Mouse (Mus musculus): ENCODE measurements around the gene Mast3. TPM values are rescaled to one million over a fixed set of nuclear protein-coding genes. Genes with fewer than 3 reads are reported as not detected.

Gene Mast3
- polyA plus RNA-seq, 1 experiment from 2014 or later, result 9.4 TPM

DNA sequence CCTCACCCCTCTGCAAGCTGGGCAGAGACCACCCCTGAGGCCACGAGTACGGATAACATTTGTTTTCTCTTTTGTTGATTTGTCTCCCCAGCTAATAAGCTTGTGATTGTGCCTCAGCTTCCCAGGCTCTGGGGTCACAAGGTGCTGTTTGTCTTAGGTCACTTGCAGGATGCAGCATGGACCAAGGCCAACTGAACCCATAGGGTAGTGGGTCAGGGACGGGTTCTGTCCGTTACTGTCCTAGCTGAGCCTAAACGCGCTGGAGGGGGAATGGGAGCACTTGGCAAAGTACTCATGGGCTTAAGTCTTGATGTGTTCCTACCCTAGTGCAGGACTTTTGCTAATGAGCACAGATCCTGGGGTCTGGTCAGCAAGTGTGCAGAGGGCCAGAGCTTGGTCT lies 37.4 kb downstream of the Mast3 start:
- Histone ChIP-seq H3K9me3 (ENCODE audit: control insufficient read depth, low read length) (no peaks in the 10 kb centered on the region), H3K4me1 (ENCODE audit: control insufficient read depth in 2 of 2, insufficient read depth in 2 of 2, low read length in 2 of 2) (peaks cover 11 to 18% of the 10 kb centered on the region in 2 experiments; a peak in 3 of 4 replicates), H3K27me3 (ENCODE audit: control insufficient read depth, insufficient read depth, low read length) (no peaks in the 10 kb centered on the region), H3K27ac (replicated peaks in 1 of 2; ENCODE audit: control insufficient read depth in 1 of 2, insufficient read depth in 1 of 2, low read depth in 2 of 2, low read length in 2 of 2) (no peak overlapping the region), H3K9ac (ENCODE audit: low read length) (no peak overlapping the region), H3K36me3 (ENCODE audit: control insufficient read depth, insufficient read depth, low read length) (peaks cover 46% of the 10 kb centered on the region), H3K4me3 (ENCODE audit: control insufficient read depth in 1 of 2, insufficient read depth in 1 of 2, low read depth in 1 of 2, low read length in 2 of 2) (no peak overlapping the region), H3K4me2 (ENCODE audit: low read length) (no peak overlapping the region)
- WGBS, result 87% methylated on average over 6 of the region's 6 CpGs
- ATAC-seq (ENCODE audit: insufficient number of reproducible peaks, insufficient read depth, low FRiP score, low read depth), result no peak

DNA sequence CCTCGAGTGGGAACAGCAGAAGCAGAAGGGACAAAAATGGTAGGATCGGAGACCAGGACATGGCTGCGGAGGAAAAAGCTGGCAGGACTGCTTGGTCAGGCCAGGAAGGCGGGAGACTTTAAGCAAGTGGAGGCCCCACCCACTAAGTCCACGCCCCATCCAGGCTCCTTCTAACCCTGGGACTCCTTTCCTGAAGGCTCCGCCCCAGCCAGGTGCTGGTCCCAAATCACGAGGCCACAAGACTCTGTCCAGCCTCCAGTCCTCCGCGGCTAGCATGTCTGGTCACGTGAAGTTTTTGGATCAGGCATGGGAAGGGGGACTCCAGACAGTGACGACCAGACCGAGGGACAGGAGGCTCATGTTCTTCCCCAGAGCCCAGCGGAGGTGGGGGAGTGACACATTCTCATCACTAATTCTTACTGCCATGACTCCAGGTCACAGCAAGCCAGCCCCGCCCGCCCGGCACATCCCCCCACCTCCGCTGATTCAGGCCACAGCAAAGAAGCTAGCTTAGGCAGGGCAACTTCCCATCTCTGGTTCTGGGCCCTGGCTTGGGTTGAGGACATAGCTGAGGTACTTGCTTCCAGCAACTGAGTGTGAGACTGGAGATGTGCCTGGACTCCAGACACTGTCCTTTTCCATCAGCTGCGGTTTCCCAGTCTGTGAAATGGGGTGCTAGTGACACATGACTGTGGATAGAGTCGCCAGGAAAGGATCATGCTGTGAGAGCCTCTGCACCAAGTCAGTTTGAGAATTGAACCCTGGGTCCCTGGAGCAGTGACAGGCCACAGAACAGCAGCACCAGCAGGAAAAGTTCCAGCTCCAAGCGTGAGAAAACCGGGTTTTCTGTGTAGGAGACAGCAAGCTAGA lies 38.0 kb downstream of the Mast3 start:
- Histone ChIP-seq H3K9me3 (ENCODE audit: control insufficient read depth, low read length) (no peaks in the 10 kb centered on the region), H3K27me3 (ENCODE audit: control insufficient read depth, insufficient read depth, low read length) (no peaks in the 10 kb centered on the region), H3K4me1 (ENCODE audit: control insufficient read depth in 2 of 2, insufficient read depth in 2 of 2, low read length in 2 of 2) (peaks cover 11 to 18% of the 10 kb centered on the region in 2 experiments; a peak in 3 of 4 replicates), H3K4me2 (ENCODE audit: low read length) (peak overlapping the region; percentile 82), H3K9ac (ENCODE audit: low read length) (peak overlapping the region; percentile 71), H3K4me3 (ENCODE audit: control insufficient read depth in 1 of 2, insufficient read depth in 1 of 2, low read depth in 1 of 2, low read length in 2 of 2) (peak overlapping the region; percentile 46 to 49), H3K36me3 (ENCODE audit: control insufficient read depth, insufficient read depth, low read length) (peaks cover 39% of the 10 kb centered on the region), H3K27ac (replicated peaks in 1 of 2; ENCODE audit: control insufficient read depth in 1 of 2, insufficient read depth in 1 of 2, low read depth in 2 of 2, low read length in 2 of 2) (no peak overlapping the region)
- WGBS, result 9% methylated on average over 21 of the region's 21 CpGs
- peak; percentile 22; the same call in 1 of the 2 replicates for ATAC-seq (ENCODE audit: insufficient number of reproducible peaks, insufficient read depth, low FRiP score, low read depth)

DNA sequence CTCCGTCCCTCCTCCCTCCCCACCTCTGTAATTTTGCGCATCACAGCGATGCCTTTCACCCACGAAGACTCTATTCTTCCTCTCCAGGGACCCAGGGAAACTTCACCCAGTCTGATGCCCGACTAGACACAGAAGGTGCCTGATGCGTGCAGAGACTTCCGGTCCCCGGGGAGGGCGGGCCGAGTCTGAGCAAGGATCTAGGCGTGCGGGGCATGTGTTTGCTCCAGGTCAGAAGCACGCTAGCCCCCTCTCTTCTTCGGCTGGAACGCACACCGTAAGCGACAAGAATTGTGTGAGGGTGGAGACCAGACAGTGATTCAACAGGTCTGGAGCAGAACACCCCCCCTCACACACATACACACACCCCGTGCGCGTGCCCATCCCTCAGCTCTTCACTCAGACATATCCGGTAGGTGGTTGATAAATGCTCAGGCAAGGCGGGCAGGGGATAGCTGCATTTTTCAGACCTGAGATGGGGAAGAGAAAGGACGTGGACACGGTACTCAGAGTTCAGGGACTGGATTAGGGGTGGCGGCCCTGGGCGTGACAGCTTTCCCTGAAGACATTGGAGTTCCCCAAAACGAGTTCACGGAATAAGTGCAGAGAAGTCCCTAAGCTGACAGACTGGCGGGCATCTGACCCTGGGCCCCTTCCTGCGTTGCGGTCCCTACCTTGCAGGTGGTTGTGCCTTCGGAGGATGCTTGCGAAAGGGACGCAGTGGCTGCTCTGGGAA lies 38.9 kb downstream of the Mast3 start:
- H3K27me3 ChIP-seq (ENCODE audit: control insufficient read depth, insufficient read depth, low read length), result no peaks in the 10 kb centered on the region
- WGBS, result under 1% methylated on average over 34 of the region's 34 CpGs
- peak overlapping the region; percentile 71 for H3K9ac ChIP-seq (ENCODE audit: low read length)
- peaks cover 31% of the 10 kb centered on the region for H3K36me3 ChIP-seq (ENCODE audit: control insufficient read depth, insufficient read depth, low read length)
- H3K9me3 ChIP-seq (ENCODE audit: control insufficient read depth, low read length), result no peaks in the 10 kb centered on the region
- no peak for ATAC-seq (ENCODE audit: insufficient number of reproducible peaks, insufficient read depth, low FRiP score, low read depth)
- peak overlapping the region; percentile 82 for H3K4me2 ChIP-seq (ENCODE audit: low read length)
- peaks cover 13 to 18% of the 10 kb centered on the region in 2 experiments; a peak in 3 of 4 replicates for H3K4me1 ChIP-seq (ENCODE audit: control insufficient read depth in 2 of 2, insufficient read depth in 2 of 2, low read length in 2 of 2)
- H3K4me3 ChIP-seq (ENCODE audit: control insufficient read depth in 1 of 2, insufficient read depth in 1 of 2, low read depth in 1 of 2, low read length in 2 of 2), result peak overlapping the region; percentile 46 to 49
- H3K27ac ChIP-seq (replicated peaks in 1 of 2; ENCODE audit: control insufficient read depth in 1 of 2, insufficient read depth in 1 of 2, low read depth in 2 of 2, low read length in 2 of 2), result no peak overlapping the region

DNA sequence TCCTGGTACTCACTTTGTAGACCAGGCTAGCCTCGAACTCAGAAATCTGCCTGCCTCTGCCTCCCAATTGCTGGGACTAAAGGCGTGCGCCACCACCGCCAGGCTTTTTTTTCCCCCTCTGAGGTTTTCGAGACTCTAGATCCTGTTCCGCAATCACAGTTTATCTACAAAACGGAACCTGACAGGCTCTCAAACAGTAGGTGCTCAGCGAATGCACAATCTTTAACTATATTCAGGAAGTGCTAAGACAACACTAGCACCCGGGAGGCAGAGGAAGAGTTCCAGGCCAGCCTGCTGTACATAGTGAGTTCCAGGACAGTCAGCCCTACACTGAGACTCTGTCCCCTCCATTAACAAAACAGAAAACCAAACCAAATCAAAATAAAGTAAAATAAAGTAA lies 39.5 kb downstream of the Mast3 start:
- 74% methylated on average over 9 of the region's 9 CpGs for WGBS
- peaks cover 24% of the 10 kb centered on the region for H3K36me3 ChIP-seq (ENCODE audit: control insufficient read depth, insufficient read depth, low read length)
- no peak overlapping the region for H3K27ac ChIP-seq (replicated peaks in 1 of 2; ENCODE audit: control insufficient read depth in 1 of 2, insufficient read depth in 1 of 2, low read depth in 2 of 2, low read length in 2 of 2)
- no peaks in the 10 kb centered on the region for H3K27me3 ChIP-seq (ENCODE audit: control insufficient read depth, insufficient read depth, low read length)
- no peaks in the 10 kb centered on the region for H3K9me3 ChIP-seq (ENCODE audit: control insufficient read depth, low read length)
- H3K4me2 ChIP-seq (ENCODE audit: low read length), result peak overlapping the region; percentile 82
- peak overlapping the region; percentile 71 for H3K9ac ChIP-seq (ENCODE audit: low read length)
- peak overlapping the region in 1 of 2 experiments; percentile 49; a peak in 2 of 4 replicates for H3K4me3 ChIP-seq (ENCODE audit: control insufficient read depth in 1 of 2, insufficient read depth in 1 of 2, low read depth in 1 of 2, low read length in 2 of 2)
- no peak for ATAC-seq (ENCODE audit: insufficient number of reproducible peaks, insufficient read depth, low FRiP score, low read depth)
- peaks cover 13 to 19% of the 10 kb centered on the region in 2 experiments; a peak in 3 of 4 replicates for H3K4me1 ChIP-seq (ENCODE audit: control insufficient read depth in 2 of 2, insufficient read depth in 2 of 2, low read length in 2 of 2)

DNA sequence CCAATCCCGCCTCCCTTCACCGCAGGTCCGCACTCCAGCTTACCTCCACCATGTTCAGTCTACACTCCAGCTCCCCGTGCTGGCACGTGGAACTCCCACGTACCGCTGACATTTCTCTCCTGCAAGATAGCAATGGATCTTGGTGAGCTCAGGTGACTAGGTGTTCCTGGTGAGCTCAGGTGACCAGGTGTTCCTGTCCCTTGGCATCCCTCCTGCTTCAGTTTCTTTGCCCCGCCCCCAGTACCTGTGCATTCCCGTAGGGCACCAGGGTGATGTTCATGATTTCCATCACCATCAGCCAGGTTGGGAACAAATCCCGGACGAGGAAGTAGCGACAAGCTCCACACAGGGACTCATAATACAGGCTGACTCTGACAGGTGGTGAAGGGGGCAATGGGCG lies 40.2 kb downstream of the Mast3 start:
- Histone ChIP-seq H3K4me2 (ENCODE audit: low read length) (no peak overlapping the region), H3K36me3 (ENCODE audit: control insufficient read depth, insufficient read depth, low read length) (peaks cover 17% of the 10 kb centered on the region), H3K4me1 (ENCODE audit: control insufficient read depth in 2 of 2, insufficient read depth in 2 of 2, low read length in 2 of 2) (peaks cover 16 to 25% of the 10 kb centered on the region in 2 experiments), H3K27me3 (ENCODE audit: control insufficient read depth, insufficient read depth, low read length) (no peaks in the 10 kb centered on the region), H3K9ac (ENCODE audit: low read length) (no peak overlapping the region), H3K27ac (replicated peaks in 1 of 2; ENCODE audit: control insufficient read depth in 1 of 2, insufficient read depth in 1 of 2, low read depth in 2 of 2, low read length in 2 of 2) (no peak overlapping the region), H3K9me3 (ENCODE audit: control insufficient read depth, low read length) (no peaks in the 10 kb centered on the region), H3K4me3 (ENCODE audit: control insufficient read depth in 1 of 2, insufficient read depth in 1 of 2, low read depth in 1 of 2, low read length in 2 of 2) (no peak overlapping the region)
- 95% methylated on average over 13 of the region's 13 CpGs for WGBS
- ATAC-seq (ENCODE audit: insufficient number of reproducible peaks, insufficient read depth, low FRiP score, low read depth), result no peak

DNA sequence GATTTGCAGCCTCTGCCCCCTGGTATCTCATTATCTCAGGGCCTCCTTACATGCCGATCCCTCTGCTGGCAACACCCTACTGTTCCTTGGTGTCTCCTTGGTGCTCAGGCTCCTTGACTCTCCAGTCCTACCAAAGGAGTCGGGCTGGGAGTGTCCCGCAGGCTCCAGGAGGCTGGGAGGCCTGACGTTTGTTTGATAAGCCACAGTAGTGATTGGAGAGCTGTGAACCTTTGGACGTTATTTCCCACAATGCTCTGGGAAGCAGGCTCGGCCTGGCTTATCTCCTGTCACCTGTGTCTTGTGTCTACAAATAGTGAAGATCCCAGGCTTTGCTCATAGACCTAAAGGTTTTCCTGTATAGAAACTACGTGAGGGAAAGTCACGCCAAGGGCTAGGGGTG lies 40.8 kb downstream of the Mast3 start:
- Histone ChIP-seq H3K4me2 (ENCODE audit: low read length) (no peak overlapping the region), H3K27ac (replicated peaks in 1 of 2; ENCODE audit: control insufficient read depth in 1 of 2, insufficient read depth in 1 of 2, low read depth in 2 of 2, low read length in 2 of 2) (no peak overlapping the region), H3K4me3 (ENCODE audit: control insufficient read depth in 1 of 2, insufficient read depth in 1 of 2, low read depth in 1 of 2, low read length in 2 of 2) (no peak overlapping the region), H3K9ac (ENCODE audit: low read length) (no peak overlapping the region), H3K4me1 (ENCODE audit: control insufficient read depth in 2 of 2, insufficient read depth in 2 of 2, low read length in 2 of 2) (peaks cover 16 to 32% of the 10 kb centered on the region in 2 experiments), H3K27me3 (ENCODE audit: control insufficient read depth, insufficient read depth, low read length) (no peaks in the 10 kb centered on the region), H3K9me3 (ENCODE audit: control insufficient read depth, low read length) (no peaks in the 10 kb centered on the region), H3K36me3 (ENCODE audit: control insufficient read depth, insufficient read depth, low read length) (peaks cover 14% of the 10 kb centered on the region)
- no peak for ATAC-seq (ENCODE audit: insufficient number of reproducible peaks, insufficient read depth, low FRiP score, low read depth)
- 50% methylated on average over 8 of the region's 8 CpGs for WGBS

DNA sequence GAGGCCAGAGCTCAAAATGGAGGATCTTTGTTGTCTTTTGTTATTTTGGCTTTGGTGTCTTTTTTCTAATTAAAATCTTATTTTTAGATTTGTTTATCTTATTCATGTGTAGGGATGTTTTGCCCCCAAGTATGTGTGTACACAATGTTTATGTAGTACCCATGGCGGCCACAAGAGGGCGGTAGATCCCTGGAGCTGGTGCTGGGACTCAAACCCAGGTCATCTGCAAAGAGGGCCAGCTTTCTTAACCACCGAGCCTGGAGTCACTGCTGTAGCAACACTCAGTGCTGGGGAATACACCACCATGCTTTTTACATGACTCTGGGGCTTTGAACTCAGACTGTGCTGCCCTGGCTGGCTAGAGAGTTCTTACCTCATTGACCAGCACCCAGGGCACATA lies 41.5 kb downstream of the Mast3 start:
- Histone ChIP-seq H3K27ac (replicated peaks in 1 of 2; ENCODE audit: control insufficient read depth in 1 of 2, insufficient read depth in 1 of 2, low read depth in 2 of 2, low read length in 2 of 2) (no peak overlapping the region), H3K4me1 (ENCODE audit: control insufficient read depth in 2 of 2, insufficient read depth in 2 of 2, low read length in 2 of 2) (peaks cover 16 to 35% of the 10 kb centered on the region in 2 experiments), H3K36me3 (ENCODE audit: control insufficient read depth, insufficient read depth, low read length) (peaks cover 10% of the 10 kb centered on the region), H3K4me2 (ENCODE audit: low read length) (no peak overlapping the region), H3K9ac (ENCODE audit: low read length) (no peak overlapping the region), H3K9me3 (ENCODE audit: control insufficient read depth, low read length) (no peaks in the 10 kb centered on the region), H3K27me3 (ENCODE audit: control insufficient read depth, insufficient read depth, low read length) (no peaks in the 10 kb centered on the region), H3K4me3 (ENCODE audit: control insufficient read depth in 1 of 2, insufficient read depth in 1 of 2, low read depth in 1 of 2, low read length in 2 of 2) (no peak overlapping the region)
- WGBS, result 7% methylated on average over 3 of the region's 3 CpGs
- no peak for ATAC-seq (ENCODE audit: insufficient number of reproducible peaks, insufficient read depth, low FRiP score, low read depth)
